Mouse (Mus musculus) heart, embryonic 16.5 days (tissue): Measurements from ENCODE around the gene Gab3. TPM values are rescaled to one million over a fixed set of nuclear protein-coding genes. Genes with fewer than 3 reads are reported as not detected.

Source experiments
- ATAC-seq: fragments of 200-750 bp; cut with Nextera tagmentation; replicated peaks from 2 replicates; pipeline ENCODE4 v1.8.0; 2017; ENCODE audit warnings: moderate number of reproducible peaks; ENCODE audit not compliant: insufficient read depth, low FRiP score; ENCODE audit errors: extremely low read depth
- H3K27ac ChIP-seq: fragments of 300-500 bp; sonication (generic); 2 replicates; pipeline ENCODE4 v1.5.1; 2014; ENCODE audit warnings: mild to moderate bottlenecking, low read length, control low read depth, moderate library complexity
- H3K27me3 ChIP-seq: fragments of 300-500 bp; sonication (generic); 2 replicates; pipeline ENCODE4 v1.6.1; 2014; ENCODE audit warnings: low read length, mixed read lengths; ENCODE audit not compliant: control insufficient read depth, insufficient read depth
- H3K36me3 ChIP-seq: fragments of 300-500 bp; sonication (generic); 2 replicates; pipeline ENCODE4 v1.6.1; 2014; ENCODE audit not compliant: control insufficient read depth, insufficient read depth
- H3K4me1 ChIP-seq: fragments of 300-500 bp; sonication (generic); 2 replicates; pipeline ENCODE4 v1.6.1; 2014; ENCODE audit warnings: low read length, mixed read lengths; ENCODE audit not compliant: control insufficient read depth, insufficient read depth
- H3K4me2 ChIP-seq: fragments of 300-500 bp; sonication (generic); 2 replicates; pipeline ENCODE4 v1.6.1; 2014; ENCODE audit warnings: low read depth, mild to moderate bottlenecking, control low read depth, low read length
- H3K4me3 ChIP-seq: fragments of 300-500 bp; sonication (generic); 2 replicates; pipeline ENCODE4 v1.5.1; 2014; ENCODE audit warnings: mild to moderate bottlenecking, control low read depth, low read length
- H3K9ac ChIP-seq: fragments of 300-500 bp; sonication (generic); 2 replicates; pipeline ENCODE4 v1.6.1; 2014; ENCODE audit warnings: low read length, control low read depth
- H3K9me3 ChIP-seq: fragments of 300-500 bp; sonication (generic); replicated peaks from 2 replicates; pipeline ENCODE4 v1.6.1; 2016; ENCODE audit warnings: low read length; ENCODE audit not compliant: control insufficient read depth
- WGBS: fragments of 180-500 bp; shearing (Covaris S2); extraction: QIAGEN DNeasy Blood & Tissue Kit; methylation state at CpG from one replicate; pipeline ENCODE4 v1.1.7; 2014; 5-methylcytosine and 5-hydroxymethylcytosine counted together
- polyA plus RNA-seq: library from polyadenylated mRNA; unstranded; fragments of >200 nt; fragmentation: Nextera tagmentation; extraction: Ambion mirVana; gene quantifications from 2 replicates; pipeline ENCODE4 v1.2.1, GENCODE M21; 2015

The Gab3 gene
- polyA plus RNA-seq, 1 experiment from 2014 or later, result 4.9 TPM

DNA sequence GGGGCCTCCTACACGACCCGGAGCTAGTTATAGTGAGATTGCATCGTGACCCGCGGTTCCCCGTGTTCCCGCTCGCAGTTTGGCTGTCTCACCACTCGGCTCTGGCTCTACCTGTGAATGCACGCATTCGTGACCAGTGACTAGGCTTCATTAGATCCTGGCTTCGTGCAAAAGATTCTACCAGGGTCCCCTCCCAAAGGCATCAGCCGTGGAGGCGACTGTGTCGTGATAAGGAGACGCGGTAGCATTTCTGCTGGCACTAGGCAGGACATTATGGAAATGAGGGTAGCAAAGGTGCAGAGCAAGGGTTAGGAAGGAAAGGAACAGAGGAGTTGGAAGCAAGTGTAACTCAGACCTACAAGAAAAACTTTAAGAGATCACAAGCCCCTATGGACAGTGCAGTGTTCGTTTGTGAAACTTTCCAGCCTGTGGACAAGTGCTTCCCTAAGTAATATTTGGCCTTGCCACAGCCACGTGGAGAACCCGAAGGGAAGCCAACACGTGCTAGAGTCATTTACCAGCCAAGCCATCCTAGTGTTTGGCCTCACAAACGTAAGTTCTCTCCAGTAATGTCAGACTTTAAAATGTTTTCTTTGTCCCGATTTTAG lies 11.0 kb upstream of the Gab3 start:
- peak overlapping the region; percentile 73 for H3K4me2 ChIP-seq
- peak overlapping the region; percentile 73 for H3K4me3 ChIP-seq
- H3K4me1 ChIP-seq, result no peaks in the 10 kb centered on the region
- no peaks in the 10 kb centered on the region for H3K27me3 ChIP-seq
- peak overlapping the region; percentile 83 for H3K27ac ChIP-seq
- H3K9ac ChIP-seq, result peak overlapping the region; percentile 78
- 13% methylated on average over 23 of the region's 23 CpGs for WGBS
- no peak for ATAC-seq
- H3K9me3 ChIP-seq, result no peaks in the 10 kb centered on the region
- peaks cover 5% of the 10 kb centered on the region; the same call in 1 of the 2 replicates for H3K36me3 ChIP-seq

DNA sequence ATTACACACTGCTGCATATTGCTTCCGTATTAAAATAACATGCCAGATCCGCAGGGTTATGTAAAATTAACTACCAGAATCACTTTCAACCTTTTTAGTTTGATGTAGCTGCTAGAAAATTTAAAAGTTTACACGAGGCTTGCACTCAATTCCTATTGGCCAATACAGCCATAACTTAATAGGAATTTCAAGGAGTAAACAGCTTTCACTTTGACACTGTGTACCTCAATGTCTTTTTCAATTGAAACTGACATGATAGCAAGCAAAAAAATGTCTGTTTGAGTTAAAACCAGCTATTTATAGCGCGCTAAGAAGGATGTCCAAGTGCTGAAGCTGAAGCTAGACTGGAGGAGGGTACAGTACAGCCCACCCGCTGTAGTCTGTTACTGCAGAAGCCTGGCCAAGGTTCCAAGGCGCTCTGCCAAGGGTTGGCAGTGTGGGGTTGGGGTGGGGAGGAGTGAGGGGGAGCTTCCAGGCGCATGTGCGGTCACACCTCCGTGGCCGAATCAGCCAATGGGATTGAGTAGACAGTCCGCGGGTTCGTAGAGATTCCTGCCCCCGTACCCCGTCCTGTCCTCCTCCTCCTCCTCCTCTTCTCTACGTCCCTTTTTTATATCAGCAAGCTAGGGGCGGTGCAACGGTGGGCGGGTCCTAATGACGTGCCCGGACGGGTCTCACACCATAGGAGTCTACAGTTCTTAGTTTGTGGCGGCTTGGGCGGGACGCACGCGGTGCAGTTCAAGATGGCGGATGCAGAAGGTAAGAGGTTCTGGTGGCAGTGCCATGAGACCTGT lies 10.3 kb upstream of the Gab3 start, which contains the start of gene Dkc1:
Dkc1 (plus strand) TSS at position 486 of the 794 bp plus-strand sequence.
- H3K4me2 ChIP-seq, result peak within 1 kb of the TSS; percentile 73
- peaks cover 5% of the 10 kb centered on the region; the same call in 1 of the 2 replicates for H3K36me3 ChIP-seq
- no peaks in the 10 kb centered on the region for H3K9me3 ChIP-seq
- H3K4me3 ChIP-seq, result peak within 1 kb of the TSS; percentile 73
- WGBS, result 10% methylated on average over 29 of the region's 29 CpGs
- peak; percentile 98 for ATAC-seq
- H3K9ac ChIP-seq, result peak within 1 kb of the TSS; percentile 78
- no peaks in the 10 kb centered on the region for H3K27me3 ChIP-seq
- no peaks in the 10 kb centered on the region for H3K4me1 ChIP-seq
- peak within 1 kb of the TSS; percentile 83 for H3K27ac ChIP-seq

DNA sequence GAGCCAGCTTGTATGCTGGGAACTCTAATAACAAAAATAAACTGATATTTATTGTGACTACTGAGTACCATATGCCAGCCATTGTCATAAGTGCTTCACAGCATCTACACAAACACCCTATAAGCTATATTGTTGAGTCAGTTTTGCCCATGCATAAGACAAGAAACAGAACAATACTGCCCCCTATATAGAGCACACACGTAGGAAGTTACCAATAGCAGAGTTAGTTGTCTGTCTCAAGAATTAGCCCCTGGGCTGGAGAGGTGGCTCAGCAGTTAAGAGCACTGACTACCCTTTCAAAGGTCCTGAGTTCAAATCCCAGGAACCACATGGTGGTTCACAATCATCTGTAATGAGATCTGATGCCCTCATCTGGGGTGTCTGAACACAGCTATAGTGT lies 396 bp upstream of the Gab3 start:
- no peak overlapping the region for H3K4me3 ChIP-seq
- H3K4me1 ChIP-seq, result no peaks in the 10 kb centered on the region
- H3K9ac ChIP-seq, result no peak overlapping the region
- no peak overlapping the region for H3K4me2 ChIP-seq
- H3K27ac ChIP-seq, result no peak overlapping the region
- H3K27me3 ChIP-seq, result no peaks in the 10 kb centered on the region
- no peak for ATAC-seq
- H3K36me3 ChIP-seq, result no peaks in the 10 kb centered on the region
- 21% methylated on average over 1 of the region's 1 CpGs for WGBS
- H3K9me3 ChIP-seq, result no peaks in the 10 kb centered on the region

DNA sequence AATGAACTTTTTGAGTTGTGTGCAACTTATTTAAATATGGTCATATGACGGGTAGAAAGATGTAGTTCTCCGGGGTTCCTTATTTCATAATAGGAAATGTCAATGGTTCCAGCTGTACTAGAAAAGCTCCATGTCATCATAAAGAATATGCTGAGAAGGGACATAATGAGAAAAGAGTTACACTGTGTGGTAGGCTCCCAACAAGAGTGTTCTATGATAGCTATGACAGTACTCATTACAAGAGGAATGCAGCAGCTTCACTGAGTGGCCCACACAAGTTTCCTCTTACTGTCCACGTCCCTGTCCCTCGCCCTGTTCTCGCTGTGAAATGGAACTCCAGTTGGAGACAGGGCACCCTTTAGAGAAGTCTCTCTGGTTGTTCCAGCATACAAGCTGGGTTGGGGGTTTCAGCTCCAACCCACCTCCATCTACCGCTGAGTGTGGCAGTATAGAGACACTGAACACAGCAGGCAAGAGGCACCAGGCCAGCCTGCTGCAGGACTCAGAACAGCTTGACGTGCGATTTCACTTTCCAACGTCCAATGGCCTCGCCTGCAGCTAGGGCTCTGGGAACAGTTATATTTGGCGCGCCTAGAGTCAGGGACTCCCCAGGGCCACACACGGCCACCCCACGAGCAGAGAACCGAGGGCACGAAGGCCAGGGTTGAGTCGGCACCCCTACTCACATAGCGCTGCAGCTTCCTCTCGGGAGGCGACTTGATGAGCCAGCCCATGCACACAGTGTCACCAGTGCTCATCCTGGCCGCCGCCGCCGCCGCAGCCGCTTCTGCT lies 1.1 kb downstream of the Gab3 start:
- Histone ChIP-seq H3K4me3 (peak overlapping the region; percentile 59), H3K4me2 (peak overlapping the region; percentile 63), H3K9ac (peak overlapping the region; percentile 57), H3K27me3 (no peaks in the 10 kb centered on the region), H3K36me3 (no peaks in the 10 kb centered on the region), H3K9me3 (no peaks in the 10 kb centered on the region), H3K27ac (peak overlapping the region; percentile 38), H3K4me1 (no peaks in the 10 kb centered on the region)
- peak; percentile 78 for ATAC-seq
- WGBS, result 17% methylated on average over 26 of the region's 26 CpGs

DNA sequence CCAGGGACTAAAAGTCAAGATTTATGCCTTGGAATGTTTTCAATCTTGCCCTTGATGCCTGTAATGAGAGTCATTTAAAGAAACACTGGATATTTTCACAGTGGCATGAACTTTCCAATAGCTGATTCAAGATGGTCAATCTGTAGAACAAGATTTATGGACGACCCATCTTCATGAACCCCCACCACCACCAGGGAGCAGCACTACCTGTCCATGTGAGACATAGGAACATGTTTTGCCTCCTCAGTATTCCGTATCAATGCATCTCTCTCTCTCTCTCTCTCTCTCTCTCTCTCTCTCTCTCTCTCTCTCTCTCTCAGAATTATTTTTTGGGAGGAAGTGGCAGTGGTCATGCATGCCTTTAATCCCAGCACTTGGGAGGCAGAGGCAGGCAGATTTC lies 2.9 kb downstream of the Gab3 start:
- no peak for ATAC-seq

DNA sequence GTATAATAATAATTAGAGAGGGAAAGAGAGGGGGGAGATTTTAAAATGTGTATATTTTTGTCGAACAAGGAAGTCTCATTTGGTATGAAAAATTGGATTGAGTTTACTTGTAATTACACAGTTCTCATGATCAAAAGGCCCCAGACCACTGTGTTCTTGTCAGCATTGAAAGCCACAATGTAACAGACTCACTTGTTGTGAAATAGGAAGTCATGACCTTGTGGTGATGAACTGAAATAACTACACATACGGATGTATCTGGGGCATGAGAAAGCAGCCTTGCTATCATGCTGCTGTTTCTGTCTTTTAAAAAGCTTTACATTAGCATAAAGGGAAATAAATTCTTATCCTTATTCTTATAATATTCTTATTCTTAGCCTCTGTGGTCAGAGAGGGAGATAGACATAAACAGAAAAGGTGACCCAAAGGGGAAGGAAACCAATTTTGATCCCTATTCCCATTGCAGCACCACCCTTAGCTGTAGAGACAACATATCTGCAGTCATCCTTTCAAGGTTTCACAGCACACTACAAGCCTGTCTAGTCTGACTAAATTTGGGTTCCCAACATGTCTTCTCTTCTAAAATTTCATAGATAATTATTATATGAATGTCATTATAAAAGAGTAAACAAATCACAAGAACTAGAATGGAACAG lies 29.0 kb downstream of the Gab3 start:
- Histone ChIP-seq H3K9me3 (no peaks in the 10 kb centered on the region), H3K36me3 (no peaks in the 10 kb centered on the region), H3K9ac (no peak overlapping the region), H3K4me1 (no peaks in the 10 kb centered on the region), H3K4me2 (no peak overlapping the region), H3K27ac (no peak overlapping the region), H3K4me3 (no peak overlapping the region), H3K27me3 (no peaks in the 10 kb centered on the region)
- WGBS, result 74% methylated on average over 2 of the region's 2 CpGs
- no peak for ATAC-seq

More for the DNA sequence above, 2.9 kb downstream of the Gab3 start:
- H3K36me3 ChIP-seq, result no peaks in the 10 kb centered on the region
- no peaks in the 10 kb centered on the region for H3K4me1 ChIP-seq
- H3K9ac ChIP-seq, result no peak overlapping the region
- H3K9me3 ChIP-seq, result no peaks in the 10 kb centered on the region
- H3K27ac ChIP-seq, result no peak overlapping the region
- H3K27me3 ChIP-seq, result no peaks in the 10 kb centered on the region
- 65% methylated on average over 2 of the region's 2 CpGs for WGBS
- H3K4me3 ChIP-seq, result no peak overlapping the region
- no peak overlapping the region for H3K4me2 ChIP-seq

DNA sequence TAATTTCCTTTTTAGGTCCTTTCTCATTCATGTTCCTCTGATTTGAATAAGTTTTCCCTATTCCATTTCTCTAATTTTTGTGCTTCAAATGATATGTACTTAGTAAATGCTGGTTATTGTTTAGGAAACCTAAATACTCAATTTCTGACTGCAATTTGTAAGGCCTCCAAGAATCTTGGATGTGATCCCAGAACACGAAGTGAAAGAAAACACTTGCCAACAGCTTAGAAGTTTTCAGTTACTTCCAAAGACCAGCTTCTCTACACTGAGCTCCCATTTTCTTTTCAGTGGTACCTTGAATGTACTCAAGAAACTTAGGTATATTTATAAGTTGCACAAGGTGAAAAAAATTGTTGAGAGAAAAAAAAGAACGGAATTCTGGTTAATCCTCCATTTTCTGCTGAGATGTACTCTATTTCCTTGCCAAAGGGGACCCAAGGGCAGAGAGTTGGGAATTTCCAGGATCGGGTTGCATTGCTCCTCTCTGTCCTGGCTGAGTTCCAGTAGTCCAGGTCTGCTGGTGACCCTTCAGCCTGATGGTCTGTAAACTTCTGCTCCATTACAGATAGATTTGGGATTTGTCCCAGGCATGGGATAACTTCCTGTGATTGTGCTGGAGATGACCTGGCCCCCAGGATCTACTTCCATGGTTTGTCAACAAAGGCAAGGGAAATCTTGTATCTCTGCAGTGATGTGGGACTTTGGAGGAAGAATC lies 38.2 kb downstream of the Gab3 start:
- H3K9me3 ChIP-seq, result no peaks in the 10 kb centered on the region
- H3K36me3 ChIP-seq, result no peaks in the 10 kb centered on the region
- H3K27ac ChIP-seq, result peak overlapping the region; percentile 46; the same call in 1 of the 2 replicates
- 32% methylated on average over 3 of the region's 3 CpGs for WGBS
- no peak overlapping the region for H3K9ac ChIP-seq
- H3K4me2 ChIP-seq, result no peak overlapping the region
- no peak overlapping the region for H3K4me3 ChIP-seq
- H3K27me3 ChIP-seq, result no peaks in the 10 kb centered on the region
- ATAC-seq, result peak; percentile 49; the same call in 1 of the 2 replicates
- no peaks in the 10 kb centered on the region for H3K4me1 ChIP-seq

DNA sequence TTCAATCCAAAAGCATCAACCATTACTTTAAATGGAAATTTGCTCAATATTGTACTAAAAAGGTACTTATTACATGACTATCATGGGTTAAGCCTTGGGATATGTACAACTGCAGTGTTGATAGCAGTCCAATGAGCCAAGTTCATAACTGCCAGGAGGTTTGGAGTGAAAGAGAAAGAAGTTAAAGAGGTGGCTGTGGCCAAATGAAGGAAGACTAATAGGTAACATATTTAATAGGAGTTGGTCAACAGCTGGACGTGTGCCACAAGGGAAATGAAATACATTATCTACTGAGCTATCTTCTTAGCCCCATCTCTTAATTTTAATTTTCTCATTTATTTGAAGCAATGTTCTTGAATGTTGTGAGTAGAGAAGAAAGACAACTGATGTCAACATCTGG lies 39.3 kb downstream of the Gab3 start:
- H3K9ac ChIP-seq, result no peak overlapping the region
- no peaks in the 10 kb centered on the region for H3K27me3 ChIP-seq
- H3K36me3 ChIP-seq, result no peaks in the 10 kb centered on the region
- H3K4me2 ChIP-seq, result no peak overlapping the region
- no peak for ATAC-seq
- H3K4me1 ChIP-seq, result no peaks in the 10 kb centered on the region
- no peak overlapping the region for H3K4me3 ChIP-seq
- no peaks in the 10 kb centered on the region for H3K9me3 ChIP-seq
- 58% methylated on average over 1 of the region's 1 CpGs for WGBS
- no peak overlapping the region; the same call in 1 of the 2 replicates for H3K27ac ChIP-seq
